Mouse (Mus musculus): ENCODE measurements around the gene Kcnj9.

DNA sequence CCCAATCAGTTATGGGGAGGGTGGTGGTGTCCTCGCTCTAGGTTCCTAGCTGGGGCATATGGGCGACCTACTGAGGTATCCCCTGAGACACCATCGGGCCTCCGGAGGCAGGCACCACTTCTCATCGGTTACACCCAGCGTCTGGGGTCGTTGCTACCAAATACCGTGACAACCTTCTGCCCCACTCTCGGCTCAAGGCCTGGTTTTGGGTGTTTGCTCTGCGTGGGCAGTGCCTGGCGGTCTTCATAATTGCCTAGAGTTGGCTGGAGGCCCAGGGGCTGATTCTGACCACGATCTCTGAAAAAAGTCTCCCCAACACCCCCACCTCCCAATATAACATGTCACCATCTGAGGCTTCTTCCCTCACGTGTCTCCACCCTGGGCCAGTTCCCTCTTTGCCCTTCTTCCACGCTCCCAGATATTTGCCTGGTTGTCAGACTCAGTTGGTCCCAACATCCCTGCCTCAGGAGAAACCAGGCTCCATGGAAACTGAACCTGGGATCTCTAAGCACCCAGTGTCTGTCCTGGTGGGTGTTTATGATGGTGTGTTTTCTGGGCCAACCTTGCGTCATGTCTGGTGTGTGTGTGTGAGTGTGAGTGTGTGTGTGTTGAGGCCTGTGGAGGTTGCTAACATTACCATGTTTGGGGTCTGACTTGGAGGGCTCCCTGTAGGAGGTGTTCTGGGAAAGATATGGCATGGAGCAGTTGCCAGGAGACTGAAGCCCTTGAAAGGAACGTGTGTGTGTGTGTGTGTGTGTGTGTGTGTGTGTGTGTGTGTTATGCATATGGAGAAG, 16.2 kb downstream of the Kcnj9 start:
- TF ChIP-seq CTCF (IDR thresholded peaks at IDR 0.05; ENCODE audit: borderline replicate concordance, insufficient read depth, low read depth, low read length) (no peak), POLR2A (IDR thresholded peaks at IDR 0.05; ENCODE audit: borderline replicate concordance, insufficient read depth, low read length) (no peak)
